Comparison of ENCODE assay signal across 17 mouse cellular contexts in the genomic region with DNA sequence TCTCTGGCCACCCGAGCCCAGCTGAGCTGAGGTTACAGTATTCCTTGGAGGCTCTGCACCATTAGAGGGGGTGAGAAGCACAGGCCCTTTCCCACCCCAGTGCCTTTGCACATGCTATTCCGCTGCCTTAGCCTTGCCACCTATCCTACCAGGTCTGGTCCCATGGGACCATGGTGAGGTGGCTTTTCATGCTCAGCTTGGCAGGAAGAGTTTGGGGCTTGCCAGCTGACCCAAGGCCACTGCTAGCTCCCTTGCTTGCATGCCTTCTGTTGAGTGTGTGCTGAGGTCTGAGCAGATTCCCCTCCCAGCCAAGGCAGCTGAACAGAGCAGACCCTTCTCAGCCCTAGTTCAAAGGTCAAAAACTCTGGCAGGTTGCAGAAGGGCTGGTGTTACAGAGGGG.
DNase-seq lines count a peak whose midpoint lies in the region; ATAC-seq and TF ChIP-seq lines count a peak whose summit lies in the region.
"Had no signal": no experiment of that assay in that cellular context is flagged by ENCODE, and none has a peak within 500 bp of the region (broad histone marks: within the 10 kb centered on the region; RNA-seq: fewer than 3 reads in every experiment).

No protein-coding gene starts in this region.

- TF ChIP-seq CTCF in liver, adult 2 months (IDR thresholded peaks at IDR 0.05; ENCODE audit: low read depth, low read length) = no peak

- WGBS in hindbrain, embryonic 10.5 days = 82% methylated on average over 2 of the region's 2 CpGs
- 87% methylated on average over 2 of the region's 2 CpGs for WGBS in hindbrain, embryonic 11.5 days
- 88% methylated on average over 2 of the region's 2 CpGs for whole genome bisulfite sequencing in liver, adult 2 months
- WGBS in liver, embryonic 12.5 days (ENCODE audit: insufficient replicate concordance) = 84% methylated on average over 2 of the region's 2 CpGs
- WGBS in limb, embryonic 10.5 days = 88% methylated on average over 2 of the region's 2 CpGs

- H3K27me3 ChIP-seq in hindbrain, embryonic 10.5 days (ENCODE audit: insufficient read depth, poor library complexity, severe bottlenecking) = no peaks in the 10 kb centered on the region
- no peaks in the 10 kb centered on the region for H3K27me3 ChIP-seq in hindbrain, embryonic 11.5 days (ENCODE audit: control insufficient read depth, insufficient read depth, low read length)
- H3K27me3 ChIP-seq in liver, adult 2 months (ENCODE audit: control insufficient read depth, insufficient read depth, low read length) = no peaks in the 10 kb centered on the region
- peaks cover 29% of the 10 kb centered on the region; the same call in 1 of the 2 replicates for H3K27me3 ChIP-seq in liver, embryonic 12.5 days (replicated peaks)
- H3K27me3 ChIP-seq in limb, embryonic 10.5 days (ENCODE audit: low read depth, poor library complexity, severe bottlenecking) = 0 out of 2 replicates have a peak, but pooled peaks cover 7% of the 10 kb centered on the region
- H3K27me3 ChIP-seq: embryonic facial prominence, embryonic 15.5 days; midbrain, embryonic 15.5 days; neural tube, embryonic 15.5 days; stomach, embryonic 15.5 days had no signal

- no peak overlapping the region for H3K9ac ChIP-seq in hindbrain, embryonic 11.5 days (ENCODE audit: low read depth, low read length)
- no peak overlapping the region for H3K9ac ChIP-seq in liver, adult 2 months (ENCODE audit: low read depth, low read length)
- H3K9ac ChIP-seq in liver, embryonic 12.5 days = no peak overlapping the region
- H3K9ac ChIP-seq: embryonic facial prominence, embryonic 15.5 days; forebrain, postnatal 0 days; midbrain, embryonic 15.5 days; neural tube, embryonic 15.5 days; stomach, embryonic 15.5 days had no signal

- no peak for ATAC-seq in hindbrain, embryonic 11.5 days (ENCODE audit: low FRiP score)
- no peak for ATAC-seq in liver, embryonic 12.5 days
- ATAC-seq: midbrain, embryonic 15.5 days had no signal

- no peak overlapping the region for H3K4me3 ChIP-seq in hindbrain, embryonic 10.5 days
- H3K4me3 ChIP-seq in hindbrain, embryonic 11.5 days (ENCODE audit: low read depth, low read length) = no peak overlapping the region
- H3K4me3 ChIP-seq in liver, adult 2 months (ENCODE audit: insufficient read depth, low read depth, low read length) = no peak overlapping the region
- H3K4me3 ChIP-seq in liver, embryonic 12.5 days = no peak overlapping the region
- no peak overlapping the region for H3K4me3 ChIP-seq in limb, embryonic 10.5 days
- H3K4me3 ChIP-seq: embryonic facial prominence, embryonic 15.5 days; midbrain, embryonic 15.5 days; neural tube, embryonic 15.5 days; stomach, embryonic 15.5 days had no signal

- no peak for DNase-seq in hindbrain, embryonic 10.5 days (ENCODE audit: low spot score)
- no peak for DNase-seq in hindbrain, embryonic 11.5 days (ENCODE audit: low spot score)
- peak; percentile 51 for DNase-seq in liver, adult 2 months (ENCODE audit: extremely low read depth, low read depth, low spot score)
- DNase-seq in adrenal gland, postnatal 14 days = peak; percentile 67
- no peak for DNase-seq in limb, embryonic 10.5 days (ENCODE audit: low spot score)
- DNase-seq in ovary, postnatal 14 days (ENCODE audit: low spot score) = no peak
- DNase-seq: embryo, embryonic 11 days; forebrain, postnatal 0 days; kidney, adult 9 months; kidney, postnatal 36 days; lung, postnatal 10 days; right cerebral cortex, postnatal 25 days had no signal

- H3K27ac ChIP-seq in hindbrain, embryonic 10.5 days = 0 out of 2 replicates have a peak overlapping the region, but pooled peaks have one; percentile 6
- no peak overlapping the region for H3K27ac ChIP-seq in hindbrain, embryonic 11.5 days (ENCODE audit: low read depth, low read length)
- H3K27ac ChIP-seq in liver, adult 2 months (replicated peaks; ENCODE audit: insufficient read depth, low read depth, low read length) = no peak overlapping the region
- no peak overlapping the region for H3K27ac ChIP-seq in liver, embryonic 12.5 days
- H3K27ac ChIP-seq in limb, embryonic 10.5 days = peak overlapping the region; percentile 42
- H3K27ac ChIP-seq: embryonic facial prominence, embryonic 15.5 days; midbrain, embryonic 15.5 days; neural tube, embryonic 15.5 days; stomach, embryonic 15.5 days had no signal

- H3K4me2 ChIP-seq in hindbrain, embryonic 11.5 days (replicated peaks; ENCODE audit: low read depth, low read length) = no peak overlapping the region
- H3K4me2 ChIP-seq in liver, embryonic 12.5 days = no peak overlapping the region
- H3K4me2 ChIP-seq: embryonic facial prominence, embryonic 15.5 days; midbrain, embryonic 15.5 days; neural tube, embryonic 15.5 days; stomach, embryonic 15.5 days had no signal

- H3K9me3 ChIP-seq in hindbrain, embryonic 10.5 days = no peaks in the 10 kb centered on the region
- H3K9me3 ChIP-seq in hindbrain, embryonic 11.5 days (ENCODE audit: control insufficient read depth, low read length) = no peaks in the 10 kb centered on the region
- no peaks in the 10 kb centered on the region for H3K9me3 ChIP-seq in liver, embryonic 12.5 days (replicated peaks)
- no peaks in the 10 kb centered on the region for H3K9me3 ChIP-seq in limb, embryonic 10.5 days (replicated peaks)
- H3K9me3 ChIP-seq: embryonic facial prominence, embryonic 15.5 days; midbrain, embryonic 15.5 days; neural tube, embryonic 15.5 days; stomach, embryonic 15.5 days had no signal

- TF ChIP-seq POLR2A in liver, adult 2 months (IDR thresholded peaks at IDR 0.05; ENCODE audit: extremely low read depth, insufficient read depth, low read length) = no peak

- no peaks in the 10 kb centered on the region for H3K79me2 ChIP-seq in liver, adult 2 months (ENCODE audit: control insufficient read depth, insufficient read depth, low read length)

- peaks cover 68% of the 10 kb centered on the region for H3K4me1 ChIP-seq in hindbrain, embryonic 10.5 days (replicated peaks)
- 0 out of 2 replicates have a peak, but pooled peaks cover 3% of the 10 kb centered on the region for H3K4me1 ChIP-seq in hindbrain, embryonic 11.5 days (replicated peaks; ENCODE audit: control insufficient read depth, insufficient read depth, low read length)
- H3K4me1 ChIP-seq in liver, adult 2 months (ENCODE audit: control insufficient read depth, insufficient read depth, low read length) = peaks cover 15% of the 10 kb centered on the region
- H3K4me1 ChIP-seq in liver, embryonic 12.5 days = peaks cover 26% of the 10 kb centered on the region
- H3K4me1 ChIP-seq in limb, embryonic 10.5 days = peaks cover 74% of the 10 kb centered on the region

- H3K36me3 ChIP-seq in hindbrain, embryonic 10.5 days = no peaks in the 10 kb centered on the region
- H3K36me3 ChIP-seq in hindbrain, embryonic 11.5 days (ENCODE audit: control insufficient read depth, insufficient read depth, low read length) = no peaks in the 10 kb centered on the region
- H3K36me3 ChIP-seq in liver, adult 2 months (ENCODE audit: control insufficient read depth, insufficient read depth, low read length) = no peaks in the 10 kb centered on the region
- H3K36me3 ChIP-seq in liver, embryonic 12.5 days = no peaks in the 10 kb centered on the region
- no peaks in the 10 kb centered on the region for H3K36me3 ChIP-seq in limb, embryonic 10.5 days
- H3K36me3 ChIP-seq: embryonic facial prominence, embryonic 15.5 days; midbrain, embryonic 15.5 days; neural tube, embryonic 15.5 days; stomach, embryonic 15.5 days had no signal

Comparison
In these comparisons a context has a peak if more than half of its experiments do, and no peak if none do; other contexts are left out.
1. H3K27ac ChIP-seq: peak in hindbrain, embryonic 10.5 days (single experiment) and limb, embryonic 10.5 days (single experiment); none in hindbrain, embryonic 11.5 days (single experiment), liver, adult 2 months (single experiment) and liver, embryonic 12.5 days (single experiment).
2. DNase-seq: peak in liver, adult 2 months (single experiment) and adrenal gland, postnatal 14 days (single experiment); none in hindbrain, embryonic 10.5 days (single experiment), hindbrain, embryonic 11.5 days (single experiment), limb, embryonic 10.5 days (single experiment) and ovary, postnatal 14 days (single experiment).